Mouse (Mus musculus): ENCODE measurements around the gene Fam102a.

The Fam102a gene

GRCm38 (mm10) chr2:32581450-32582095 lies 46.4 kb downstream of the Fam102a start:
- DNase-seq (ENCODE audit: low spot score) = no peak

- peak; percentile 87 for DNase-seq (ENCODE audit: low spot score)
These were observed 48.0 kb downstream of the Fam102a start for GRCm38 (mm10) chr2:32582830-32583799.

DNA sequence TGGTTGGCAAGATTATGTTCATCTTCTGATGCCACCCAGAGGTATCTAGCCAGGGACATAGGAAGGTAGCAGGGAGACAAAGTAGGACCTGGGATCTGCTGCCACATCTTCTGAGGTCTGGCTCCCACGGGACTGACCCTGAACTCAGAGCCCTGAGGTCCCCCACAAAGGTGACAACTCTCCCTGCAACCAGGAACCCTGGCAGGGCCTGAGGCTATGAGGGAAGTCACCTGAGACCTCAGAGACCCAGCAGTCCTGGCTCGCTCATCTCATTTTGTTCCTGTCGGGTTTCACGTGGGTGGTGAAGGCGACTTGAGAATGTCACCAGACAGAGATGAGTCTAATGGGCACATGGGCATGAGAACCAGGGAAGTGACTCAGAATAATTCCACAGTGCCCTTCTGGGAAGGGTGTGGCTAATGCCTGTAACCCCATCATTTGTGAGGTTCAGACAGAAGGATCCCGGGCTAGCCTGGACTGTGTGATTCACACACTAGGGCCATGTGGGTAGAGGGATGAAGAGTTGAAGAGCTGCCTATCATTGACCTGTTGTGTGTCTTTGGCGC lies 50.1 kb downstream of the Fam102a start:
- no peak for DNase-seq (ENCODE audit: low spot score)

GRCm38 (mm10) chr2:32586871-32587351 lies 51.8 kb downstream of the Fam102a start, which contains the start of gene St6galnac4:
Gene St6galnac4 (plus strand): TSS chr2:32587095.
- peak; percentile 87 for DNase-seq (ENCODE audit: low spot score)

- peak; percentile 26 for DNase-seq (ENCODE audit: low spot score)
These were observed 52.7 kb downstream of the Fam102a start for GRCm38 (mm10) chr2:32587731-32588321.

GRCm38 (mm10) chr2:32589213-32589795 lies 54.2 kb downstream of the Fam102a start:
- DNase-seq (ENCODE audit: low spot score) = no peak

DNA sequence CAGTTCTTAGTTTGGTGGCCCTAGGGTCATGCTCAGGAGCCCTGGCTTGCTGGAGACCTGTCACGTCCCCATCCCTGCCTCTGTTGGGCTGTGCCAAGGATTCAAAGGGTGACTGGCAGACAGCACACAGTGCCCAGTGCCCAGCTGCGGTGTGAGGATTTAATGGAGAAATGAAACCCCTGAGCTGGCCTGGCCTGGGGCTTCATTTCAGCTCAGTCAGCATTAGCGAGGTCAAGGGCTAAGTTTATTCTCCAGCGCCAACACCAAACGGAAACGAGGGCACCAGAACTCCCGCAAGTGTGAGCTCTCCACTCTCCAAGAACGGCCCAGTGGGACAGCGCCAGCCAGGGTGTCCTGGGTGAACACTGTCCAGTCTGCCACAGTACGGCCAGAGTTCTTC lies 55.1 kb downstream of the Fam102a start:
- peak; percentile 33 for DNase-seq (ENCODE audit: low spot score)

GRCm38 (mm10) chr2:32591249-32591648 lies 56.1 kb downstream of the Fam102a start:
- no peak for DNase-seq (ENCODE audit: low spot score)

- no peak for DNase-seq (ENCODE audit: low spot score)
These were observed 61.6 kb downstream of the Fam102a start for GRCm38 (mm10) chr2:32596725-32597124.

GRCm38 (mm10) chr2:32597248-32597647 lies 62.1 kb downstream of the Fam102a start:
- no peak for DNase-seq (ENCODE audit: low spot score)

GRCm38 (mm10) chr2:32597699-32598098 lies 62.6 kb downstream of the Fam102a start:
- DNase-seq (ENCODE audit: low spot score) = no peak

DNA sequence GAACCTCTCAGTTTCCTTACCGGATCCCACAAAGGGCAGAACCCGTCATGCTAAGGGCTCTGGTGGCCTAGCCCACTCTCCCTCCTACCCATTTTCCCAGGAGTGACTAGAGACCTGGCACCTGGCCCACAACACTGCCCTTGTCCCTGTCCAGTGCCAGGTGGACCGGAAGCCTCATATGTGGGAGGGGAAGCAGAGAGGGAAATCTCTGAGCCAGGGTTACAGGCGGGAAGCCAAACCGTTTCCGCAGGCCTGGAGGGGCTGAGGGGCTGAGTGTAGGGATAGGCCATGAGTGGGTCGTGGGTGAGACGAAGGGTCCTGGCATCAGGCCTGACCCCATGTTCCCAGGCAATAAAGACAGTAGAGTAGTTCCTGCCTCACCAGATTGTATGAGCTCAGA lies 63.4 kb downstream of the Fam102a start:
- no peak for DNase-seq (ENCODE audit: low spot score)

- no peak for DNase-seq (ENCODE audit: low spot score)
These were observed 64.3 kb downstream of the Fam102a start, which contains the start of gene St6galnac6 for GRCm38 (mm10) chr2:32599409-32599808. Gene St6galnac6 (plus strand): TSS chr2:32599709.

- no peak for DNase-seq (ENCODE audit: low spot score)
These were observed 66.4 kb downstream of the Fam102a start for GRCm38 (mm10) chr2:32601417-32602065.

DNA sequence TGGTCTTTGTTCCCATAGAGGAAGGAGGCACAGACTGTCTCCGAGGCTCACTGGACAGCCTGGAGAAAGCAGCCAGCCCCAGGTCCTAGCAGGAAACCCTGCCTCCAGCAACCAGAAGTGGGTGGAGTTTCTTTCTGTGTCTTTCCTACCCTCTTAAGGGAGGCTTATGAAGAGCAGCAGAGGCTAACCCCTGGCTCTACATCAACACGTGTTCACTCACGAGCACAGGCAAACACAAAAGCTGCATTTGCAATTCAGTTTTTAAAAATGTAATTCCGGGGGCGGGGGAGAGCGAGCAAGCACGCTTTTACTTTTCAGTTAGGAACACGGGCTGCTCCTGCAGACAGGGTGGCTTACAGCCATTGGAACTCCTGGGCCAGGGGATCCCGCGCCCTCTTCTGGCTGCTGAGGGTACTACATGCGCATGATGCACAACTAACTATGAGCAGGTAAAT lies 67.5 kb downstream of the Fam102a start:
- DNase-seq (ENCODE audit: low spot score) = no peak

DNA sequence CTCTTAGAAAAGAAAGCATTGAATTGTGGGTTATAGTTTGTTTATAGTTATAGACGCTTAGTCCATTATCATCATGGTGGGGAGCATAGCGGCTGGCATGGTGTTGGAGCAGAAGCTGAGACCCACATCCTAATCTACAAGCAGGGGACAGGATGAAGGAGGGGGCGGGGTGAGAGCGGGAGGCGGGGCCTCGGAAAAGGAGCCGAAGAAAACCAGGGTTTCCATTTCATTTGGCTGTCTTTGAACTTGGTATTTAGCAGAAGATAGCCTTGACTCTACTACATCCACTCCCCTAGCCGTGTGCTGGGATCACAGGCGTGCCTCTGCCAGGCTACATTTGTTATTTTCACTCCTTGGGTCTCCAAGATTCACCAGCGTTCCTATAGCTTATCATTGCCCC lies 69.5 kb downstream of the Fam102a start:
- DNase-seq (ENCODE audit: low spot score) = no peak

- DNase-seq (ENCODE audit: low spot score) = peak; percentile 81
These were observed 71.3 kb downstream of the Fam102a start for GRCm38 (mm10) chr2:32606161-32607142.

GRCm38 (mm10) chr2:32607262-32607947 lies 72.3 kb downstream of the Fam102a start:
- DNase-seq (ENCODE audit: low spot score) = peak; percentile 82

DNA sequence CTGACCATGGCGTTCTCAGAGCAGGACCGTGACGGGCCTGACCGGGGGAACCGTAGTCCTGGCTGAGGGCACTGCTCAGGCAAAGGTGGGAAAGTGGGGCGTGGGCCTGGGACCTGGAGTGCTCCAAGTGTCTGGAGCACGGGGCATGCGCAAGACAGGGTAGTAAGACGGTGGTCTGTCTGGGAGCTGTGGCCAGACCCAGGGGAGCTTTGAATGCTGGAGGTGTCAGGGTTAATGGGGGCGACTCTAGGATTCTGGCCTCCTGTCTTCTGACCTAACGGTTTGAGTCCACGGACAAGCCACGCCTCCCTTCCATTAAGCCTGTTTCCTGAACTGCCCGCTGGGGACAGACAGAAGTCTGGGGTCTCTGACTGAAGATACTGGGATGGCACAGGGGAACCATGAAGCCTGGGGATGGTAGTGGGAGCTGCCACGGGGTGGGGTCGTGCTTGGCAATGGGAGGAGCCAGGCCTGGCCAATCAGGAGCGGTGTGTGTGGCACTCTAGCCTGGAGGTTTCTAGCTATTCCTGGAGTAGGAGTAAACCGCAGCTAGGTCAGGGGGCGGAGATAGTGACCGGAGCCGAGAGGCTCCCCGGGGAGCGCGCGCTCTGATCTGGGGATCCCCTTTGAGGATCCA lies 73.1 kb downstream of the Fam102a start:
- peak; percentile 83 for DNase-seq (ENCODE audit: low spot score)

All from adipocyte (in vitro differentiated cells).